Mouse (Mus musculus) retina, adult 2 months (tissue): ENCODE results near the gene Sox5.

Experiments used
- DNase-seq: peaks from one replicate; pipeline ENCODE4 v3.0.0-alpha.2; 2012; ENCODE audit warnings: low read depth, low spot score

Sox5 gene

DNA sequence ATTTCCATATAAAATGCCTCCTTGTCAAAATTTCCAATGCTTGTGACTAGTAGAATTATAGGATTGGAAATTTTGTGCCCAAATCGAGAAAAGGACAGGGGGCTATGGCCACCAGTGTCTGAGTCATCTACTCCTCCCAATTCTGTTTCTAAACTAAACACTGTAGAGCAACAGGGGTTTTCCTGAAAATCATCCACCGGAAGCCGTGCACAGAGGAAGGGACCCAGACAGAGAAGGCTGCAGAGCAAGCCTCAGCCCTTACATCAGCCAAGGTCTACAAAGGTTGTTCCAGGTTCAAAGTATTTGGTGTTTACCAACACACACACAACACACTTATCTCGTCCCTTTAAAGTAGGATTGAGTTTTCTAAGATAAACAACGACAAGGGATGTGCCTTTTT lies 824.7 kb downstream of the Sox5 start:
- DNase-seq, result no peak

DNA sequence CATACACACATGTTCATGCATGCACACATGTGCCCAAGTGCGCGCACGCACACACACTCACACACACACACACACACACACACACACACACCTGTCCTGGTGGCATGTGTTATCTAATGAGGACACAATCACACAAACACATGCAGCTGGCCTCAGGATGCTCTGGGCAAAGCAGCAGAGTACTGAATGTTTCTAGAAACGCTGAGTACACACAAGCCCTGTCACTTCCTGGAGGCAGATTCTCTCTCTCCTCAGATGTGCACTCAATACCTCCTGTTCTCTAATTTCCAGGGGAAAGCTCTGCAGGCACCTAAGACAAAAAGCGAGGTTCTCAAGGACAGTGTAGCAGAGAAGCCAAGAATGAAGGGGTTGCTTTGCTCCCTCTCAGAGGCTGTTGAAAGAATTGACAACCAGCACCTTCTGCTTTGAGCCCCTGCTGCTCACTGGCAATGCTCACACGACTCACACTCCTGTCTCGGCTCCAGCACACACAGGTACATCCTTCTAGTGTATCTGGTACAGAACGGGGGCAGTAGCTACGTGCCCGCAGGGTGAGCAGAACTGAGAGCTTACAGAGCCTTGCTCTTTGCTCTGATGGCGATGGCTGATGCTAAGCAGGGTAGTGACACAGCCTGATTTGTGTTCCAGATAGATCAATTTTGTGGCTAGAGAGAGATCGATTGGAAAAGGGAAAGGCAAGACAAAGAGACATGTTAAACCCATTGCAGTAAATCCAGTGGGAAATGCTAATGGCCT lies 833.0 kb downstream of the Sox5 start:
- no peak for DNase-seq

DNA sequence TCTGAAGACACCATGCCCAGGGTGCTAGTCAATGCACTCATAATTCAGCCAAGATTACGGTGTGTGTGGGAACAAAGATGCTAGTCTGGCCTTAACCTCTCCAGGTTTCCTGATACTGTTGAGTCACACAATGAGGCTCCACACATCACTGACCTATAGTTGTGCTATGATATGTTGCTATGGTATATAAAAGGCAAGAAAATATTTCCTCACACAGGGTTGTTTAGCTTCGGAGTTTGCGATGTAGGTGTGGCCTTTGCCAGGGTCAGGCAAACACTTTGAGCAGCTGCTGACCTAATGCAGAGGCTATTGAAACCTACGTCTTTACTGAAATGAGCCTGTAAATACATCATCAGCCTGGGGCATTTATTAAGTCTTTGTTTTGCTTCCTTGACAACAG lies 833.7 kb downstream of the Sox5 start:
- DNase-seq, result no peak

DNA sequence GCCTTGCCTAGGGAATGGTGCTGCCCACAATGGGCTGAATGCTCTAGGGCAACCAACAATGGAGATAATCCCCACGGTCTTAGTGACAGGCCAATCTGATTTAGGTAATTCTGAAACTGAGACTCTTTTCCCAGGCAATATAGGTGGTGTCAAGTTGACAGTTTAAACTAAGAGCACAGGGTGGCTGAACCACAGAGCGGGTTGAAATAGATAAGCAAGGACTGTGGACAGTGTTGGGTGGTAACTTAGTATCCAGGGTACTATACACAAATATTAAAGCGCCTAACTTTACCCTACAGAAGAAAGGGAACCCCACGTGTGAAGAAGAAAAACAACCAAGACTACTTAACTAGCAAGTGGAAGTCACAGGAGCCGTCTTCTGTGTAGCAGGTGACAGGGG lies 838.7 kb downstream of the Sox5 start:
- DNase-seq, result no peak

DNA sequence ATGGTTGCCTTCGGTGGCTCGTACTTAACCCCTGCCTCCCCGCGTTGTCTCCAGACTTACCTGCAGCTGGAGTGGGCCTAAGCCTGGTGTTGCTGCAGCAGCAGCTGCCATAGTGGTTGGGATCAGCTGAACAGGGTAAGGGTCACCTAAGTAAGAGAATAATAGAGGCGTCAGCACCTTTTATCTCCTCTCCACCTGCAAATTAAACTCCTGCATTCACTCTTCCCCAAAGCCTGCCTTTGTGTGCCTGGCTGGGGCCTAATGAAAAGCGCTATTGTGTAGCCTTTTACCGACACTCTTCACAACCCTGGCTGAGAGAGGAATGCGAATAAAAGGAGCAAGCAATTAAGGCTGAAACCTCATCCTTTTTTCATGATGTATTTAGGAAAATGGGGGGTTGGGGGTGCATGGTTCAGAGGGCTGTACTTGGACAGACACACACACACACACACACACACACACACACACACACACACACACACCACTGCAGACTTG lies 840.4 kb downstream of the Sox5 start:
- DNase-seq, result no peak

DNA sequence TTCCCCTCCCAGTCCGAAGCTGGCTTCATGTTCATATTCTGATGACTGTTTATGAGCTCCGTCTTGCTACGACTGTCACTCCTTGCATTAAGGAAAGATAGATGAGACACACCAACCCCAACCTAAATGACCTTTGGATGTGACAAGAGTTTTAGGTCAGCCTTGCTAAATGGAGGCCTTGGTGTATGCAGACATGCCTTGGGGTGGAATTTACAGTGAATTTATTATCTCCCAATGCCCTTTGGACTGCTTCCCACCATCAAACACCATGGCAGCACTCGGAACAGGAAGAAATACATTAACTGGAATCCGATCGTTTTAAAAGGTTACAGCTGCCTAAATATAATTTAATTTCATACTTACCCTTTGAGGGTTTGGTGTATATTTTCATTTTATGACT lies 858.6 kb downstream of the Sox5 start:
- DNase-seq, result no peak

DNA sequence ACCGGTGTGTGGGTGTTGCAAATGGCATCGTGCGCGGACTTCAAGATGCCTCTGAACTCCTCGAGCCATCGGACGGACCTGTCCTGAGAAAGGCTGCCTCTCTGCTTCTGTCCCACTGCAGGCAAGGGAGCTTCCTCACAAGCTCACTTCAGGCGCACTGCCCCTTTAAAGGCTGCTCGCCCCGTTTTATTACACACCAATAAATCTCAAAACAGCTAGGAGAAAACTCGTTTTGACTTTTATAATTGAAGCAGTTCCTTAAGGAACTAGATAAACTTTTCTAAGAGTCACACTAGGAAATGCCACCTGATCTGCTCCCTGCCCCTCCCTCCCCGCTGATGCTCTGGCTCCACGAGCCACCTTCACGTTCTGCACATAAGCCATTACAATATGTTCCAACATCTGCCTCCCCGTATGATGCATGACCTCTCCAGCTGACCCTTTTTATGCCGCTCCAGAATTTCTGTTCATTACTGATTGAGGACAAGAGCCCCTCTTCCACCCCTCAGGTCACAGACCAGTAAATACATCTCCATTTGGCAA lies 863.3 kb downstream of the Sox5 start:
- no peak for DNase-seq

DNA sequence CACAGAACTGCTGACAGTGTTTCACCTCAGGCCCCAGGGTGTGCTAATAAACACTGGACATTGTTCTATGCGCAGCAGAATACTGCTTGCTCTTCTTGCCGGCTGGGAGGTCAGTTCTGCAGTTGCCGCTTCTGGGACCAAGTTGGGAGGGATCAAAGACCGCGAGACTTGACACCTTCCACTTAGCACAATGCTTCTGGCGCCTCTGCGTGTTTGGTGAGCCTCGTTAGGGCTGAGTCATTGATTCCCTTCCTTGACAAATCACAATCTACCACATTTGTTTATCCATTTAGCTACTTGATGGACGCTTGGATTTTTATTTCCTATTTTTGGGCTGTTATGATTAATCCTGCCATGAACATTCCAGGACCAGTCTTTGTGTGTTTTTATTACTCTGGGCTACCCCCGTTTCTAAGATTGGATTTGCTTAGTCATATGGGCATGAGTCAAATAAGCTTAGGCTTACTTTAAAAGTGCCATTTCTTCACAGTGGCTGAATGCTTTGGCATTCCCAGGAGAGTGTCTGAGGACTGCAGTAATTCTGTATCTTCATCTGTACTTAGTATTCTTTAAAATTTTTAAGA lies 865.5 kb downstream of the Sox5 start:
- no peak for DNase-seq

DNA sequence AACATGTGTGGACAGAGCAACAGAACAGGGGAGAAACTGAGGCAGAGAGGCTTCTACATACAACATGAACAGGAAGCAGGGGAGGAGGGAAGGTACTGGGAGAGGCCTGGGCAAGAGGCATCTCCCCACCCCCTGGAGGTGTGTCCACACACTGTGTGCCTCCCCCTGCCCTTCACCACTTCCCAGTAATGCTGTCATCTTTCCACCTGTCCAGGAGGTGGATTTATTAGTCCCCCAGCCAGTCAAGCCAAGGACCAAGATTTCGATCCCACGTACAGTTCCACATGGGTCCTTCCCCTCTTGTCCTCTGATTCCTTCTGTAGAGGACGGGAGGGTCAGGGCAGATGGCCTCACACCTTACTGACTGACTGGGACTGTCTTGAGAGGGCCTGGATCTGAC lies 866.1 kb downstream of the Sox5 start:
- DNase-seq, result no peak

DNA sequence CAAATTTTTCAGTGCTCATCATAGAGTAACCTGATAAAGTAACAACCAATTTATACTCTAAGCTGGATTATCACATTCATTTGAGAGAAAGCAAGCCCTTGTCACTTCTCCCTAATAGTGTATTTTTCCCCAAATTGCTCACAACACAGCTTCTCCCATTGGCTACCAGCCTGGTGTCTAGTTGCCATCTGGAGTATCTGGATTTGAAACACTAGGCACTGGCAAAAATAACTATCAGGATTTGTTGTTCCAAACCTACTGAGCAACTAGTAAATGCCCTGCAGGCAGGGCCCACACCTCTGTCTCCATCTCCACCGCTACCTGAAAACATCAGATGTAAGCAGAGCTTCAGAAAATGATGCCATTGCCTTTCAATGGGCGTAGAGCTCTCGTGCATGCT lies 869.5 kb downstream of the Sox5 start:
- DNase-seq, result no peak

DNA sequence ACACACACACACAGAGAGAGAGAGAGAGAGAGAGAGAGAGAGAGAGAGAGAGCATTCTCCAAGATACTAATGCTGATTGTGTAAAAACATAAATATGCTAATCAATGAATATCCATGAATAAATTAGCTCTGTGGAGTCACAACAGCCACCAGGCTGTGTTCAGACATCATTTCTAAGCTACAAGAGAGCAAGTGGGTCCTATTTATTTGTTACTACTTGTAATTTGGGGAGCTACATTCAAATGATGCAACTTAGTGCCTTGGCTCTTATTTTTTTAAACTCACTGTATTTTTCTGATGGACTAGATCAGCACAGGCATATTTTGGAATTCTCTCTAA lies 877.1 kb downstream of the Sox5 start:
- DNase-seq, result no peak

DNA sequence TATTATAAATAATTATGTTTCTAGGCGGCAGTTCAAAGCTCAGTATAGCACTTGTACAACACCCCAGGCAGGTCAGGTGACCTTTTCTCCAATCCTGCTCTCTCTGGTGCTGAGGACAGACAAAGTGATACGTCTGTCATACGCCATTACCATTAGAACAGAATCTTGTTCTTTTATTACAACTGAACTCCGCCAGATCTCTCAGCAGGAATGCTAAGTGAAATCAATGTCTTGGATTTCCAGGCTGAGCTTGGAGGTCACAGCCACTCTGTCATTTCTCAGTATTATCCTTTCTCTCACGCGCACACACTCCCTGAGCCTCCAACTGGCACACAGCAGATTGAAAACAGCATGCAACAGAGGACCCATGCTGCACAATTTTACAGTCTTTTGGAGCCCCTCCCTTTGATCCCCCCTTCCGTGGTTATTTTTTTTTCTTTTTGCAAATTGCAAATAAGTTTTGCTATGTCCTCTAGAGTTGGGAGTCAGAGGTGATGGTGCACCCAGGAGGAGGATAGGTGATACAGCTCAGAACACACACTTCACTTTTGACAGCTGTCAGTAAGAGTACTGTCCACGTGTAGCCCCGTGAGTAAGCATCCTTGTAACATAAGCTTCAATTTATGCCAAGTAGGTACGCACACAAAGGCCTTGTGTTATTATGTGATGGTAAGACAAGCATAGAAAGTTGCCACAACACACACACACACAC lies 877.6 kb downstream of the Sox5 start:
- no peak for DNase-seq

DNA sequence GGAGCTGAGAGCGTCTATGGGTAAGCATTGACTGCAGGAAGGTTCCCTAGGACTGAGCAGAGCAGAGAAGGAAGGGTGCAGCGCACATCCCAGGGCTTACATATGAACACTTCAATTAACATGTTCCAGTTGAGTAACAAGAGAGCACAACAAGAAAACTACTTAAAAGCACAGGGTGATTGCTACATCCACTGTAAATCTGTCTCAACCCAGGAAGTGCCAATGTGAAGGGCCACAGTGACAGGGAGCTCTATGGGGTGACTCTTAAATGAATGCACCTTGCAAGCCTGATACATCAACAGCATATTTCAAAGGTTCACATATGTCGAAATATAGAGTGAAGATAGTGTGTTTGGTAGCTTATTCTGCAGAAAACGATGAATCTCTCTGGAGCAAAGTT lies 880.9 kb downstream of the Sox5 start:
- DNase-seq, result no peak

DNA sequence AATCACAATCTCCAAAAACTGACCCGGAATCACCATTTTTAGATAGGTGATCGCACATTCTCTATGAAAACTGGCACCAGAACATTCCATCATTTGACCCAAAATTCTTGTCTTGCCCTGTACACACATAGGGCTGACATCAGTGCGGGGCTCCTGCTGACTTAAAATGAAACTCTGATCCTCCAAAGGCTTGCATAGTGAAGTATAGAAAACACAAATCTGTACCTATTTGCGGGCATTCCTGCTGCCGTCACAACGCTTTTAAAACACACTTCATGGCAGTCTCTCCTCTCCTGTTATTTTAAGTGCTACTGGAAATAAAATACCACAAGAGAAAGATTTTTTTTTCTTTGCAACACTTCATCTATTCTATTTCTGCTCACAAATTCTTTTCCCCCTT lies 886.7 kb downstream of the Sox5 start:
- DNase-seq, result no peak

DNA sequence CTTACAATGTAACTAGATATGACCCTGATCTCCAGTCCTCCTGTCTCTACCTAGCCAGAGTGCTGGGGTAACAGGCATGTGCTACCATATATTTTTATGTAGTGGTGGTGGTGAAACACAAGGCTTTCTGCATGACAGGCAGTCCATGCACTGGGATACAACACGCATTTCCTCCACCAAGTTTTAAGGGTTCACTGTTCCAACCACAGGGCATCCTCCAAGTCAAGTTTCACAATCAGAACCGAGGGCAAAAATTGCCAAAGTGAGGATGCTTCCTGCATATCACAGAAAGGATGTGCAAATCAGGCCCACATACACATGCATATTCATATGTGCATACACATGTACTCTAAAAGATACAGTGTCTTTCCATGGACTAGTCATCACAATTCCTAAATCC lies 888.9 kb downstream of the Sox5 start:
- DNase-seq, result no peak

DNA sequence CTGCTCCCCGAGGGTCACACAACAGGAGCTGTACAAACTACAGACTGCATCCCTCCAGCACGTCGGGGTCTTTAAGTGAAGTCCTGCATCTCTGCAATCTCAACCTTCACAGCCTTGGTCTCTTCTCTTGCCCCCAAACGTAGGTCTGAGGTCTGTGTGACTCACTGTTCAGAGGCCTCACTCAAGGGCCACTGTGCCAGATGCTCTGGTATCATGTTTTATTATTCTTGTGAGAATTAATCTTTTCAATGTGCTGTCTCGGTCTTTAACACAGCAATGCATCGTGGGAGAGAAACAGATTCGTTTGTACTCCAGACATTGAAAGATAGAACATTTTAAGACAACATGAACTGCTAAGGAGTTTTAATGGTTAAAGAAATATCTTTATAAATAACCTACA lies 893.2 kb downstream of the Sox5 start:
- no peak for DNase-seq

DNA sequence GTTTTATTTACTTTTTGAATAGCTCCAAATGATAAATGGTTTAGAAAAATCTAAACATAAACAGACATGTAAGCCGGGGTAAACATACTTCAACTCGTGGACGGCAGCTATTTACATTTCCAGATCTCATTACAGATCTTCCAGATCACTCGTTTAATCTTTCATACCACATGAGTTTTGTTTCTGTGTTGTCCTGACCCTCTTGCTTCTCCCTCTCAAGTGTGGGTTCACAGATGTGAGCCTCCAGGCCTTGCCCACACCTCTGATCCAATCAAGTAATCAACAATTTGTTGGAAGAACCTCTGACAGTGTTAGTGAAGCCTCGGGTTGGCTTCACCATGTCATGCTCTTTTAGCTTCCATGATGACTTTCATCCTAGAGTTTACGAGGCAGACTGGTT lies 903.3 kb downstream of the Sox5 start:
- no peak for DNase-seq

DNA sequence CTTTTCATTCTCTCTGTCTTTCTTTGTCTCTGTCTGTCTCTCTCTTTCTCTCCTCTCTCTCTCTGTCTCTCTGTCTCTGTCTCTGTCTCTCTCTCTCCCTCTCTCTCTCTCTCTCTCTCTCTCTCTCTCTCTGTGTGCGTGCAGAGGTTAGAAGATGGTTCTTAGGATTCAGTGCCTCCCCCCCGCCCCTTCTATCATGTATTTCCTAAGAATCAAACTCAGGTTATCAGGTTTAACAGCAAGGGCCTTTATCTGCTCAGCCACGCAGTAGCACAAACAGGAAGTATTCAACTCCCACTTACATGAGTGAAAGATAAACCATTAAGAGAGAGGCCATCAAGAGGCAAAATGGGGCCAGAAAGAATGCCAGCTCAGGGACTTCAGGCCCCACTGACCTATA lies 913.0 kb downstream of the Sox5 start:
- DNase-seq, result no peak

DNA sequence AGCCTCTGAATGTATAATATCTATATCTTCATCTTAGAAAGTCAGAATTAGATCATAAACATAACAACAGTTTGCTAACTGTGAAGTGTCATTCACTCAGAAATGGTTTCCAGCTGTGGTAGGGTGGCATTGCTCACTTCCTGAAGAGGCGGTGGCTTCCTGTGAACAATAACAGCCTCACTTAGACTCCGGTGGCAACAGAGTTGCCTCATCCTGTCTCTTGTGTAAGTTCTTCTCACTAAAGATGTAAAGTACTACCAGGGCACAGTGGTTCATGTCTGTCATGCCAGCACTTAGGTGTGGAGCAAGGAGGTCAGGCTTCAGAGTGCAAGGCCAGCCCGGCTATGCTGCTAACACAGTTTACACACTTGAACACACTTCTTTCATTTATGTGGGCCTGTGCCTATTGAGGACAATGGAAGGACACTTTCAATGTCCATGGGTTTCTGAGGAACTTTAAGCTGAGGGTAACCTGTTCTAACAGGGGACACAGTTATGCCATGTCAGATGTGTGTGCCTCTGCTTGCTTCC lies 913.6 kb downstream of the Sox5 start:
- no peak for DNase-seq

DNA sequence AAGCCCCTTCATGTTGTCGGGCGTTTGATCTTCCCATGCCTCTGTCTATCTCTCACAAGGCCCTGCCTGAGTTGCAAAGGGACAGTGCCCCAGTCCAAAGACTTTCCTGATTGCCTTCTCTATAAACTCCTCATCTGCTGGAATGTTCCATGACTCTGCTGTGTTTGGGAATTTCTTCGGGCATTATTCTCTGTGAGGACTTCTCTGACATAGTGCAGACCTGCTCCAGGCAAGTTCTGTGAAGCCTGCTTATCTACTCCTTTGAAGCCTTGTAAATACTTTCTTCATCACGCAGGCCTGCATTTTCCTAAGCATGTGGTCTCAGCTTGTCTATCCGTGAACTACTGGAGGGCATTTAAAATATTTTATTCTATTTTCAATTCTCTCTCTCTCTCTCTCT lies 914.7 kb downstream of the Sox5 start:
- DNase-seq, result no peak

DNA sequence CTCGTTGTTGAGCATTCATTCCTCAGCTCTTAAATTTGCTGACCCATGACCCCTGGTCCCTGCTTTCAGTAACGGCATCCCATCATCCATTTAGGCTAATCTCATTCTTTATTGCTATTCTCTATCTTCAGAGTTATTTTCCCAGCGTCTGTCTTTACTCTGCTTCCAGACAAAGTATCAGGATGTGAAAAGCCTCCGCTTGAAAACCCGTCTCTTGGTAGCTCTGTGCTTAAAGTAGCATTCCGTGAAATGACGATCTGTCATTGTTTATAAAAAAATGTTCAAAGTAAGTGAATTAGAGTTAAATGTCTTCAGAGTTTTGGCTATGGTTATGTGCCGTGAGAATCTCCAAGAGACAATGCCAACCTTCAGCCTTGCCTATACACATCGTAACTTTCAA lies 915.2 kb downstream of the Sox5 start:
- DNase-seq, result no peak

DNA sequence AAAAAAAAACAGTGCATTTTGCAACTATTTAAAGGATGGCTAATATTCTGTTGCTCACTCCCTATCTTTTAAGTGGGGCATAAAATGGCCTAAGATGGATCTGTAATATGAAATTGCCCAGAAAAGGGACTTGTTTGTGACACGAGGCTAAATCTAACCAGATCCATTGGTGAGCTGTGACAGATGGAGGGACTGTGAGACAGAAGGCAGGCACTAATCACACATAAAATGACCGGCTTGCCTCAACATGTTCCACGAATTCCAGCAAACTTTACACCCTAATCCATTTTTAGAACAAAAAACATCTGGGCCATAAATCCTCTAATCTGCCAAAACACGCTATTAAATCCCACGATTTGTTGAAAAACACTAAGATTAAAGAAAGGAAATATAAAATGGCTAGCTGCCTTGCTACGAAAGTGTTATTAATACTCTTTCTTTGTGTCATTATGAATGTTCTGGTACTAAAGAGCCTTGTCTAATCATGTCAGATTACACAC lies 919.1 kb downstream of the Sox5 start:
- DNase-seq, result no peak
